Mouse (Mus musculus) adrenal gland, adult (tissue): Measurements from ENCODE around the gene Rtl10.

ENCODE experiments used
- DNase-seq, 2 experiments: peaks; one replicate each; pipeline ENCODE4 v3.0.0; 2022 to 2023; ENCODE audit warnings: low spot score in 1 of 2; ENCODE audit not compliant: inconsistent age in 2 of 2

Gene Rtl10

DNA sequence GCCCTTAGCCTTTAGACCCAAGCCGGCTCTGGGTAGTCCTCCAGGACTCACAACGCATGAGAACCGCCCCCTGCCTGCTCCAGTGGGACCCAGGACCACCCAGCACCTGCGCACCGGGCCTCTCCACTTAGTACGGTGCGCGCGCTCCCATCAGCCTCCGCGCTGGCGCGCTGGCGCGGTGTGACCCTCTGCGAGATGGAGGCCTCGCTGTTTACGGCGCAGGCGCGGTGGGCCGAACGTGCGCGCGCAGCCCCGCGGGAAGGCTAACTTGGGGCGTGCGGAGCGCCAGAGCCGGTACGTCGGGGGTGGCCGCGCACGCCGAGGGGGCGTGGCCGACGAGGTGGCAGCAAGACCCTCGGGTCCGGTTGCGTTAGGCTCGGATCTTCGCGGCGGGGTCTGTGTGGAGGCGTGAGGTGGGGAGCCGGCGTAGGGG lies at the start of gene Rtl10, which contains the start of gene Gnb1l:
Gene Rtl10, plus strand, starts transcription at position 344 of the 433 bp plus-strand sequence.
Gene Gnb1l, plus strand, starts transcription at position 156 of the 433 bp plus-strand sequence.
- DNase-seq: peak; percentile 96 to 98

DNA sequence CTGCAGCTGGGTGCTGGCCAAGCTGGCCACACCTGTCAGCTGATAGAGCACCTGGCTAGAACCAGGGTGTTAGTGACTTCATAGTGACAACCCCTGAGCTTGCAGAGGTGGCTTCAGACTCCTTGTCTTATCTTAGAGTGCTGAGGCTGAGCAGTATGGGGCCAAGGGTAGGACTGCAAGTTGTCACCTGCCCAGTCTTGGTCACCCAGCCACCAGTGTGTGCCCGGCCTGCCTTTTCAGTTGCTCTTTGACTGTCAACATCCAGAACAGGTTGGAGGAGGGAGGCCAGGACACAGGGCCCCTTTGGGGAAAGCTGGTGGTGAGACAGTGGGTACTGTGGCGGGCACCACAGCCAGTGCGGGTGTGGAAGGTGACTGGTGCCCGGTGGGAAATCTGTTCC lies 49.7 kb upstream of the Rtl10 start:
- no peak for DNase-seq

DNA sequence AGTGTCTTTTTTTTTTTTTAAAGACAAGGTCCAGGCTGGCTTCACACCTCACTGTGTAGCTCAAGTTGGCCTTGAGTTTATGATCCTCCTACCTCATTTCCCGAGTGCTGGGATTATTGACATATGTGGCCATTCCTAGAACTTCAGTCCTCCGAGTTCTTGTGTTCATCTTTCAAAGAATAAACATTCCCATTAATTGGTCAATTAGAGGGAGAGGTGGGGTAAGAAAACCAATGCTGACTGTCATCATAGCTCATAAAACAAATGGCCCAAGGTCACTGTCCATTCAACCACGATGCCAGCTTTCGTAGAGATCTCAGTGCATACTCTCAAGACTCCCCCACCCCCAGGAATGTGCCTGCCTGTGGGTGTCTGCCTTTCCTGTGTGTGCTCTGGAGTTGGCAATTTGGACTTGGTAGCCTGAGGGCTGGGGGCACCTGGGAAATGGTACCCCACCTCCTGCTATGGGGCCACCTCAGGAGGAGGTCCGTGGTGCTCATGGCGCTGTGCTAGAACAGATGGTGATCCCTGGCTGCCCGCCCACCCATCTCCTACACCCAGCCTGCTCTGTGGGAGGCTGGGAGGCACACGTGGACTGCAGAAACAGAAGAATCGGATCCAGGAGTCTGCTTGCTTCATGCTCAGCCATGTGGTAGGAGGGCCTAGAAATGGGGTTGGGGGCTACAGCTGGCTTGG lies 47.1 kb upstream of the Rtl10 start:
- peak; percentile 49 to 79 for DNase-seq

DNA sequence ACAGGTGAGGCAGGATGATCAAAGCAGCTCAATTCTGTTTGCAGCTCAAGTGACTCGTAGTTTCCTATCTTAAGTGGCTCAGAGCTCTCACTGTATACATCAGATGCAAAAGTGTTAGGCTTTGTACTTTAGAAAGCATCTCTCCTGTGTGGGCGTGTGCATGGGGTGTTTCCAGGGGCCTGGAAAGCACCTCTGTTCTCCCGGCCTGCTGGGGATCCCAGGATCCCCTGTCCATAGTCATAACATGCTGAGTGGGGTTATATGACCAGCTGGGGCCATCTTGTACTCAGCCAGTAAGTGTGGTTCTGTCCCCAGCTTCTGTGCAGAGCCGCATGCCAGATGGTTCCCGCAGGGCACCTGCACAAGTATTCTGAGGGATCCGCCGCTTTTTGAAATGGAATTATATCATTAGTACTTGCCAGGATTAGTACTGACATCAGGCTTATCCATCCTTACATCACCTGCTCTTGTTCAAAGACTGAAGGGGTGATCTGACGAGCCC lies 46.3 kb upstream of the Rtl10 start:
- DNase-seq: no peak

DNA sequence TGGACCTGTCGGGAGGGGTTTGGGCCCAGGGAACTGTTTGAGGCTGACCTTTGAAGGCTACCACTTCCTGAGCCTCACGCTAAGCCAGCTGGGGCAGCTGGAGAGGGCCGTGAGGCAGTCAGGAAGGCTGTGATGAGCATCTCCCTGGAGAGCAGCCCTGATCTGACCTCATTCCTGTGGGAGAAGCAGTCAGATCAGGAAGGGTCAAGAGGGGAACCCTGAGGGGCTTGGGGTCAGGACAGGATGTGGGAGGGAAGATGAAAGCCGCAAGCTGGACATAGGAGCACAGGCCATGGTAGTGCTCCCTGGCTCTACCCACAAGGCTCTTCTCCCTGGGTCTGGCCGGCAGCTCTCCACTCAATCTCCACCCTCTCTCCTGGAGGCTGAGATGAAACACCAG lies 44.9 kb upstream of the Rtl10 start:
- no peak for DNase-seq

DNA sequence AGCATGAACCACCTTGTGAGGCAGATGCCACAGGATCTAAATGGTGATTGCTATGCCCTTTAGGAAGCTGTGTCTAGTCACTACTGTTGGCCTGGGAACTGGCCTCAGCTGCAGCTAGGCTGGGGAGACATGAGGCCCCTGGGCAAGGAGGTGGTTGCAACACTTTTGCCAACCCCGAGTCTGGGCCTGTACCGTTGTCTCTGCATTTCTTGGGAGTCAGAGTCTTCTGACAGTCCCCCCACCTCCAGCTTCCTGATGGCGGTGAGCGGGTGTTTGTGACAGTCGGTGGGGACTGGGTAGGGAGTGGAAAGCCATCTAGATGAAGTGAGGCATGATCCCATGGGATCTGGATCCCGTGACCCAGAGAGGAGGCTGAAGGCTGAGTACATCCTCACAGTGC lies 43.3 kb upstream of the Rtl10 start:
- no peak for DNase-seq

DNA sequence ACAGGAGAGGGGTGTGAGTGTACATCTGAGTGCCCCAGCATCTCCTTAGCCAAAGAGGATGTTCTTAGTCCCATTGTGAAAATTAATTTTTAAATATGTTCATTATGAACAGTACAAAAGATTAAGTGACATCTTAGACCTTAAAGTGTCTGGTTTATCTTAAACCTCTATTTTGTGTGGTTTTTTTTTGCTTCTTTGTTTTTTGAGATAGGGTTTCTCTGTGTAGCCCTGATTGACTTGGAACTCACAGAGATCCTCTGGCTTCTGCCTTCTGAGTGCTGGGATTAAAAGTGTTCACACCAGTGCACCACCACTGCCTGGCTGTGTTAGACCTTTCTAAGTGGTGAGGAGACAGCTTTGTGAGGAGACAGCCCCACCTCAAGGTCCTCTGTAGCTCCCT lies 40.0 kb upstream of the Rtl10 start:
- DNase-seq: no peak

DNA sequence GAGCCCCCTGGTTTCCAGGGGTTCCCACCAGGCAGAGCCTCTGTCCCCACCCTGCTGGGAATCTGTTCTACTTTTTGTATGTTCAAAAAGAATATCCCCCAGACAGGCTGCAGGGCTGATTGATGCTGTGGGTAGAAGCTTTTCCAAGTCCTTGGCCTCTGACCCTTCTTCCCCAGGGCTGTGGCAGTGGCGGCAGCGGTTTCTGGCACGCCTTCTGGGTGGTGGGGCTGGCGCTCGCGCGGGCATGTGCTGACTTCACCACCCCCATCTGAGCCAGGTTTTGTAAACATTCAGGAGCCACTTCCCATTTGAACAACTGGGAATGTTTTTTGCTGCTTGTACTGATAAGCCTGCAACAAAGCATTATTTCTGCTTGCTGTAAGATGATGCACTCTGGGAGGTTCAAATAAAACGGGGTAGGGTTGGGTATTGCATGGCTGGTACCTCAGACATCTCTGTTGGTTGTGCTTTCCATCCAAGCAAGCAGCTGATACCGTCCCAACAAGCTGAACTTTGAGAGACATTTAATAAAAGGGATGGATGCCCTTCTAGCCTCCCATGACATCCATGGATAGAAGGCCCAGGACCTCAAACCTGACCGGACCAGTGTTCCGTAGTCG lies 39.3 kb upstream of the Rtl10 start:
- peak; percentile 53 to 68 for DNase-seq

DNA sequence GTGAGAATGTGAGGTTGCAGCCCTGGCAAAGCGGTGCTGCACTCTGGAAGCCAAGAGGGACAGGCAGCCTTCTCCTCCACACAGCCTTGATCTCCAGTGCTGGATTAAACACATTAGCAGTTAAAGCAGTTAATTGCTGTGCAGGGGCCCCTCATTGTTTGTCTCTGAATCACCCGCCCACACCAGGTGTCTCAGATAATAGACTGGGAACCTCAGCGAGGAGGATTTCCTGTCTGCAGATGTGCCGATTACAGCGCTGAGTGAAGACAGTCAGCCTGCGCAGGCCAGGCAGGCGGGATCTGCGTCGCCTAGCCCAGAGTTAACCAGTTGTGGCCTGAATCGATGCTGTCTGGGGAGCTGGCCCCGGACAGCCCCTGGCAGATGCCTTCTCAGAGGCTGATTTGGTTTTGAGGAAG lies 38.7 kb upstream of the Rtl10 start:
- peak in 1 of 2 experiments; percentile 60 for DNase-seq

DNA sequence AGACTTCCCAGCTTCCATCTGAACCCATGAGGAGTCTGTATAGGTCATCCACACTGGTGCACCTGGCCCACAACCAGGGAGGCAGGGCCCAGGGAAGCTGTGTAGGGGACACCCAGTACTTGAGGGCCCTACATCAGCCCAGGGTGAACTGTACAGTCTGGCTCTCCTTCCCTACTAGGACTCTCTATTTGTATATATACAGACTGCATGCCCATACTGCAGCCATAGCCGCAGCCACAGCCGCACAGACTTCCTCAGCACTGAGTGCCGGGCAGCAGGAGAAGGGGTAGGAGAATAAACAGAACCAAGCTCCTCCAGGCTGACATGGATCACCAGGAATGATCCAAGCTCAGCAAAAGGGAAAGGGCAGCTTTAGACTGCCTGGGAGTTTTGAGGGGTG lies 37.9 kb upstream of the Rtl10 start:
- no peak for DNase-seq

DNA sequence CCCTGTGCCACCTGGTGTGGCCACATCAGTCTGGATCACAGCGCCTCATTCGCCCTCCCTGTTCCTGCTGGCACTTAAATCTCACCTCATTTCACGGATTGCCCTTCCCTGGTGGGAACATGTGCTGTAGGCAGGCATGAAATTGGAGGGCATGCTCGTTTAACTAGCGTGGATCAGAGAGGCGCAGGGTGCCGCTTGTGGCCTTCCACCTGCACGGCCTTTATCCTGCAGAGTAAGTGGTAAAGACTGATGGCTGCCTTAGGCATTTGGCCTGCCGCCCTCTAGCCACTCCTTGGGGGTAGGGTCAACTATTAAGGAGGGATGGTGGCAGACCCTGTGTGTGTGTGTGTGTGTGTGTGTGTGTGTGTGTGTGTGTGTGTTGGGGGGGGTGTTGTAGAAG lies 36.7 kb upstream of the Rtl10 start:
- DNase-seq: no peak

DNA sequence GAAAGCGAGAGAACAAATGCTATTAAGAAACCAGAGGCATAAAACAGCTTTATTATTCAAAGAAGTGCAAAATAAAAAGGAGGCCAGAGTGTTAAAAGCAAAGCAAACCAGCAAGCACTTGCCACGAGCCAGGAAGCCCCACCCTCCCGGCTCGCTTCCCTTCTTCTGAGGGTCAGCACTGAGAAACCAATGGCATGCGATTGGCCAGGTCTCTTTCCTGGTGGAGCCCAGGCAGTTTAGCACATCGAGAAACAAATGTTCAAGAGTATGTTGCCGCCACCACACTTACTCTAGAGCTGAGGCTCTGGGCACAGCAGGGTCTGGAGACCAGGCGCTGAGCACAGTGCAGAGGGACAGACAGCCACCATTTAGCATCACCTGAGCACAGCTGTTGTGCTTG lies 36.1 kb upstream of the Rtl10 start:
- no peak for DNase-seq

DNA sequence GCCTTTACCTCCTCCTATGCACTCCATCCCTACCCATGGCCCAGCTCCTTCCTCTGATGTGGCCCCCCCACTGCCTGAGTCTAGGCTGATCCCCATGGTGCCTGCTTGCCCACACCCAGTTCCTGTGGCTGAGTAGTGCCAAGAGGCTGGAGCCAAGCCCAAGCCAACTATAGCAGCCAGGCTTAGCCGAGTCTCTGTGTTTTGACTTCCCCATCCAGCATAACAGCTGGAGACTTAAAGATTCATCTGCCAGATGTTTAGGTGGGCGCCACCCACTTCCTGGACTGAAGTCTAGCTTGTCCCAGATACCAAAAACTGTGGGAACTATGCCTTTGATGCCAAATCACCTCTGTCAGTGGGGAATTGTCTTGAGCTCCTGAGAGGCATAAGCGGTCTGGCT lies 34.4 kb upstream of the Rtl10 start:
- DNase-seq: no peak

DNA sequence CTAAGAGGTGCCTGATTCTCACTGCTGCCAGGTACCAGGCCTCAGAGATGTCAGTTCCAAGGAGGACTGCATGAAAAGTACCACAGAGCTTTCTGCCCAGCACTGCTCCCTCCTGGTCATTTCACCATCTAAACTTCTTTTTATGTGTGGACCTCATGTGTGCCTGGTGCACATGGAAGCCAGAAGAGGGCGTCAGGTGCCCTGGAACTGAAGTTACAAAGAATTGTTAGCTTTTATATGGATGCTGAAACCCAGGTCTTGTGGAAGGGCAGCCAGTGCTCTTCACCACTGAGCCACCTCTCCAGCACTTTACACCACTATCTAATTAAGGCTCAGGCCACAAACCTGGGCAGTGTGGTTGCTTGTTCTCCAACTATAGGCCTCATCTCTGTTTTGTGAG lies 27.9 kb upstream of the Rtl10 start:
- DNase-seq: no peak

DNA sequence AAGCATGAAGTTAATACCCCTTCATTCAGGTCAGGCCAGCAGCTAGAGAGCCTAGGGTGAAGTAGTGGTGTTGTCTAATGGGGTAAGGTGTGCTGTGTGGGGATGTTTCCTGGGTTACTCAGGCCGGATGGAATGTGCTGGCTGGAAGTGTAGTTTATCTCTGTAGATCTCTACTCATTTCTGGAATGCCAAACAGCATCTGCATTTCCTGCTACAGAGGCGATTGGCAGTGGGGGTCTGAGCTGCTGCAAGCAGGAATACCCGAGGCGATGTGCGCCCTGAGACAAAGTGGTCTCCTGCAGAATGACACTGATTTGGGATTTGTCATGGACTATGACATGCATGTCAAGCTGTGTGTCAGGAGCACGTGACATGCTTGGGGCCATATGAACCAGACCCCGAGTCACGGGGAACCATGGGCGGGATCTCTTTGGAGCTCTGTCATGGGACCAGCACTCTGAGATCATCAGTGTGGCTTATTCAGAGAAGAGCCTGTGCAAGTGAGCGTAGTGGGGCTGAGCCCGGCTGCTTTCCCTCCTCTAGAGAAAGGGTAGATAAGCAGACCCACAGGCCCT lies 27.2 kb upstream of the Rtl10 start:
- DNase-seq: no peak

DNA sequence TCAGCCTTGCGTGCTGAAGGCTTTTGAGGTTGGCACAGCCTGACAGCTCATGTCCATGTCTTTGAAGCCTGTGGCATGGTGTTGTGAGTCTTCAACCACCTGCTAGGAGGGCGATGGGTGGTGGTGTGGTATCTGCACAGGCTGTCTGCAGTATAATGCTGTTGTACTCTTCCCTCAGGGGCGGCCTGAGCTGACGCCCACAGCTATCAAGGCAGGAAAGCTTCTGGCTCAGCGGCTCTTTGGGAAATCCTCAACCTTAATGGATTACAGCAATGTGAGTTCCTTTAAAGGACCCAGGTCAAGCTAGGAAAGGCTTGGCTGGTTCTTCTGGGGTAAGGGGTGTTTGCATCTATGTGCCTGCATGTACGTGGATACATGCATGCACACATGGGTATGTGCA lies 26.7 kb upstream of the Rtl10 start:
- no peak for DNase-seq

DNA sequence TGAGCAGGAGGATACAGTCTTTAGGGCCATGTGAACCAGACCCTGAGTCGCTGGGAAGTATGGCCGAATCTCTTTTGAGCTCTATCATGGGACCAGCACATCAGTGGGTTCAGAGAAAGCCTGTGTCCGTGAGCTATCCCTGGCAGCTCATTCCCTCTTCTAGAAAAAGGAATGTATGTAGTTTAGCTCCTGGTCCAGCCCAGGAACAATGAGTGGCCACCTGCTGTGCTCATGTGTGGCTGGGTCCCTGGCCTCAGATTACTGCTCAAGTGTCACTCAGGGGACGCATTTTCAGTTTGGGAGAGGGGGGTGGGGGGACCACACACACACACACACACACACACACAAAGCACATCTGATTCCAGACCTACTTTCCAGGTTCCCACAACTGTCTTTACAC lies 26.3 kb upstream of the Rtl10 start:
- DNase-seq: no peak

DNA sequence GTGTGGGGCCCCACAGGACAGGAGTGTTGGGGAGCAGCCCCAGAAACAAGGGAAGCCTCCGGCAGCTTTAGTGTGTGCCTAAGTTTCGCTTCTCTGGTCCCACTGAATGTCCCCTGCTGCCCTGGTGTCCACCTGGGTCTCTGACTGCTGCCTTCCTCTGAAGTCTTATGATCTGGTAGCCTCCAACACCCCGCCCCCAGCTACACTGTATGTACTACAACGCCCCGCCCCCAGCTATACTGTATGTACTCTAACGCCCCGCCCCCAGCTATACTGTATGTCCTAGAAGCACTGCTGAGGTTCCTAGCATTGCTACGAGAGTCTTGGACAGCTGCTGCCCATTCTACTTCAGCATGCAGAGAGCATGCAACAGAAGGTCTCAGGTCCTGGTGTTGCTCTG lies 25.7 kb upstream of the Rtl10 start:
- no peak for DNase-seq

DNA sequence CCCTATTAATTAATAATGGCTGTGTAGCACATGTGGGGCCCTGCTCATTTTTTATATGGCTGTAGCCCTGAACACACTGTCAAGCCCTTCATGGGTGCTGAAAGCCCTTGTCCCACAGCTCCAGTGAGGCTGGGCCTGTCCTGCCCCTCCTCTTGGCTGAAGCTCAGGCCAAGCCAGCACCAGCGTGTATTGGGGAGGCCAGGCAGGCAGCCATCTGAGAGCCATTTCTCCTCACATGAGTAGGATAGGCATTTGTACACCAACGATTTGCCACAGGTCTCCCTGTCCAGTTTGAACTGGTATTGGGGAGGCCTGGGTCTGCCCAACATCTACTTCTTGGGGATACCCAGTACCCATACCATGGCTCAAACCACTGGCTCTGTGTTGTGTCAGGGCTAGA lies 24.7 kb upstream of the Rtl10 start:
- DNase-seq: no peak

DNA sequence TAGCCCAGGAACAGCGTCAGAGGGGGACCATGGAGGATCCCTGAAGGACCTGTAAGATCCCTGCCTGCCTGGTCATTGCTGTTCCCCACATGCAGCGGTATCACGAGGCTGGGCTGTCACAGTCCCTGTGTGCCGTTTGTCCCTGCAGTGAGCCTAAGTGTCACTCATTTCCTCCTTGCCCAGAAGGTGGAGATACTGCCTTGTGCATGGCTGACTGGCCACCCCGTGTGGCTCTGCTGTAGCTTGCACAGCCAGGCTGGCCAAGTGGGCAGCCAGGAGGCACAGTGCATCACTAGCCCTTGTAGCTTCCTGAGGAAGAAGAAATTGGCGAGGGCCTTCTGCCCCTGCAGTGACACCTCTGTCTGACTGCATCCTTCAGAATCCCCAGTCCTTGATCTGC lies 20.7 kb upstream of the Rtl10 start:
- no peak for DNase-seq

DNA sequence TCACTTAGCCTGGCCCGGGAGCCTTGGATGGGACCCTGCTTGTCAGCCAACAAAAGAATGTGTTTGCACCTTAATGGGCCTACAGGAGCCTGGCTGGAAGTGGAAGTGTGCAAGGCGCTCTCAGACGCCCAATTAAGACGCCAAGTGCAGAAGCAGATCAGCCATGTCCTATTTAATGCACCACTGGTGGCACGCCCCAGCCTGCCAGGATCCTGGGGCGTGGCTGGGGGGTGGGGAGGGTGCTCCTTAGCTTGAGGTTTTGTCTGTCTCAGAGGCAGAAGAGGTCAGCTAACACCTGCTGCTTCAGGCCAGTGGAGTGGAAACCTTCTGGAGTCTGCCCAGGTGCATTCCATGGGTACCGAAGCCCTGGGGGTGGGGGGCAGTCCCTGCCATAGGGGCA lies 19.0 kb upstream of the Rtl10 start:
- no peak for DNase-seq

DNA sequence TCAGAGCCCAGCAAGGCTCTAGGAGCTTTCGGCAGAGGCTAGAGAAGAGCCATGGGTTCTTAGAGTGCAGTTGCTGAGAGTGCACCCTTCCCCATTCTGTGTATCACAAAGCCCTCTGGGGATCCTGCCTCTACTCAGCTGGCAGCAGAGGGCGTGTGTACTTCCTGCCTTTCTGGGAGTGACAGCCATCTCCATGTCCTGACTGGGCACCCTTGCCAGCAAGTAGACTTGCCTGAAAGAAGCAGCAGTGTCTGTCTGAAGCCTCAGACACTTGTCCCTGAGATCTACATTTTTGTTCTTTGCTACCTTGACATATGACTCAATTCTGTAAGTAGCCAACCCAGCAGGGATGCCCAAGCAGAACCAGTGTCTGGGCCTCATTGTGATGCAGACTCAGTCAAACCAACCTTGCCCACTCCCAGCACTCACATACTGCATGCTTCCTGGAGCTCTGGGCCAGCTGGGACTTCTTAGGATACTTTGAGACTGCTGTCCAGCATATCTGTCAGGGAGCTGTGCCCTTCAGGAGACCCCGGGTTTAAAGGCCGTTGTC lies 17.7 kb upstream of the Rtl10 start:
- peak; percentile 49 to 77 for DNase-seq
